Mouse (Mus musculus): ENCODE data around the gene Ccdc62. TPM values are rescaled to one million over a fixed set of nuclear protein-coding genes. Genes with fewer than 3 reads are reported as not detected.

The Ccdc62 gene
- total RNA-seq, 2 experiments from 2014 or later, result 3.8 to 4.1 TPM

DNA sequence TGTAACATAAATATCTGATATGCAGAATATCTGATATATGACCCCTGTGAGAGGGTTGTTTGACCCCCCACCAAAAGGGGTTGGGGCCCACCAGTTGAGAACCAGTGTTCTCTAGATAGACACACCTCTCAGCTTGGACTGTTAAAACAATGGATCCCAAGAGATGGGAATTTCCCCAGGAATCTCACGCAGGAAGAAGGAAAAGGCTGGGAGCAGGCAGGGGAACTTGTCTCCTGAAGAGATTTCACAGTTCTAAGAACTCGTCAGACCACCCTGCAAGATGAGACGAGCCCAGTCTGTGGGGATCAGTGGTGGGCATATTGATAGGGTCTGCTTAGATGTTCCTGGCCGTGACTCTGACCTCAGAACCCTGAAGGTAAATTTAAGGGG, 49.5 kb downstream of the Ccdc62 start:
- DNase-seq, result peak in 1 of 2 experiments; percentile 19

DNA sequence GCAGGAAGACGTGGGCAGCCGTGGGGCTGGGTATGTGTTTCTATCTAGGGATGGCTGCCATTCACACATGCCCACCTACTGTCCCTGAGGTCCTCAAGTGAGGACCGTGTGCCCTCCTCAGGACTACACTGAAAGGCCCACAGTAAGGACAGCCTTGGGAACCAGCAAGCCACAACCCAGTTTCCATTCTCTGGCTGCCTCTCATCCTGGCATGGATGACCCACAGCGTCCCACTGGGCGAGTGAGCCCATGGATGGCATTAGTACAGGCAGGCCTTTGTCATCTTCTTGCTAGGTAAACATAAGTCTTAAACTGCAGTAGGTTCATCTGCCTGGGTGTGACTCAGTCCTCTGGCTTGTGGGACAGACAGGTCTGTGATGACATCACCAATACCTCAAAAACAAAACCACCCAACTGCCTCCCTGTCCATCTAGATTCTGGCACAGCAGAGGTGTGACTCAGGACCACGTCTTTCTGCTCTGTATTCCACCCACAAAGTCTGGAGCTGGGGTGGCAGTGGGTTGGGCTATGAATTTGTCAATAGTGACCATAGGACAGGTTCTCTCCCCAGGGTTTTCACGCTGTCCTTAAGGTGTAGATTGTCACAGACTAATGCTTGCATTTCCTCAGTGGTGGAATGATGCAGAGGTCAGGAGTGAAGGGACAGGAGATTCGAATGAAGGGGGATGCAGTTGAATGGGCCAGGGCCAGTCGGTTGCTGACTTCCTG, 50.2 kb downstream of the Ccdc62 start:
- peak in 1 of 2 experiments; percentile 16 for DNase-seq

- DNase-seq, result peak; percentile 52 to 66
Measured at GRCm38 (mm10) chr5:123981250-123981554, 50.7 kb downstream of the Ccdc62 start.

DNA sequence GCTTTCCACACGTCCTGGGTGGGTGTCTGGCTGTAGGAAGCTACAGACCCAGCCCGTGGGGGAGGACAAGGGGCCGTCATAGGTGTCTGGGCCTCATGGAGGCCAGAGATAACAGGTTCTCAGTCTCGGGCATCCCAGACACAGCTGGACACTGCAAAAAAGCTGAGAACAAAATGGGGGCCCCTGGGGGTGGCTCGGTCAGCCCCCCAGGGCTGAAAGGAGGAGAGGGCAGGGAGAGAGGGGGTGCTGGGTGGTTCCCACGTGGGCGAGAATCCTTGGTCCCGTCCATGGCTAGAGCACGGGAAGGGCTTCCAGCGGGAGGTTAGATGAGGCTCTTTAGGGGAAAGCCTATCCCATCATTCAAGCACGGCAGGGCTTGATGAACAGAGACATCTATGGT, 52.4 kb downstream of the Ccdc62 start:
- DNase-seq, result no peak

DNA sequence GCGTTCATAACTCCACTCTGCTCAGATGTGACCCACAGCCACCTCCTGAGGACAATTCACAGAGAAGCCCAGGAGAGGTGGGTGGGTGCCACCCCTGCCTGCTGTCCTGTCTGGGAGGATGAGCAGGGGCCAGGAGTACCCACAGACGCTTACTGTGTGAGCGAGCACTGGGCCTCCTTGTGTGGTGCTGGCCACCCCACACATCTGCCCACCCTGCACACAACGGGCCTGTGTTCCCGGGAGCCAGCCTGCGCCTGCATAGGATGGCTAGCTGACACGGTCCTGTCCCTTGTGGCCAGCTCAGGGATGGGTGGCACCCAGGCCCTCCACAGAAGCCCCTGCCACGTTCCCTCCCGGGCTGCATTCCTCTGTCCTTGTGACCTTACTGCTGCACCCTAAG, 55.0 kb downstream of the Ccdc62 start:
- DNase-seq, result no peak

DNA sequence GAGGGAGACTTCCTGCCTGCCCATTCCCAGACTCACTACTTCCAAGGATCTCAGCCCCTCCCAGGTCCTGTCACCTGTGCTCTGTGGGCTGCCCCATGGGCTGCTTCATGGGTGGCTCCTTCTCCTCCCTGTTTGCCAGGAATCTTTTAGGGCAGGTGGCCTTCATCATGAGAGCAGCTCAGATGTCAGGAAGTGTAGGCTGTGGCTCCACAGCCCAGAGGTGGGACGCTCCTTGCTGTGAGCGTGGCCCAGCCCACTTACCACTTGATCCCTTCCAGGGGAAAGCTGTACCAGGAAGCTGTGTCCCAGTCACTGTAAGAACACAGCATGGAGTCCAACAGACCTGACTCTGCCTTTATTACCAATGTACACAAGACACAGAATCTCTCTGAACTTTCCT, 56.4 kb downstream of the Ccdc62 start:
- no peak for DNase-seq

DNA sequence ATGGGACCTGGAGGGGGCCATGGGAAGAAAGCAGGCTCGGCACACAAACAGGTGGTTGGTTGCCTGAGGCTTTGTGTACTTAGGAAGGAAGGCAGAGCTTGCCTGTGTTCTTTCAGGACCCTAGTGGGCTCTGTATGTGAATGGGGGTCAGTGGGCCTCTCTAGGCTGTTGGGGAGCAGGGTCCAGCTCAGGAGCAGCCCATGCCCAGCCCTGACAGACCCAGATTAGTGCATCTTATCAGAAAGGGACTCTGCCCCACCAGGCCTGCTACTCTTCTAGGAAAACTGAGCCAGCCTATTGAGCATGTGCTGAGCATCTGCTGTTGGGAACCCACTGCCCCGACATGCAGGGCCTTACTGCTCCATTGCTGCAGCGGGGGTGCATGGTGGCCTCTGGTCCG, 57.0 kb downstream of the Ccdc62 start:
- no peak for DNase-seq

DNA sequence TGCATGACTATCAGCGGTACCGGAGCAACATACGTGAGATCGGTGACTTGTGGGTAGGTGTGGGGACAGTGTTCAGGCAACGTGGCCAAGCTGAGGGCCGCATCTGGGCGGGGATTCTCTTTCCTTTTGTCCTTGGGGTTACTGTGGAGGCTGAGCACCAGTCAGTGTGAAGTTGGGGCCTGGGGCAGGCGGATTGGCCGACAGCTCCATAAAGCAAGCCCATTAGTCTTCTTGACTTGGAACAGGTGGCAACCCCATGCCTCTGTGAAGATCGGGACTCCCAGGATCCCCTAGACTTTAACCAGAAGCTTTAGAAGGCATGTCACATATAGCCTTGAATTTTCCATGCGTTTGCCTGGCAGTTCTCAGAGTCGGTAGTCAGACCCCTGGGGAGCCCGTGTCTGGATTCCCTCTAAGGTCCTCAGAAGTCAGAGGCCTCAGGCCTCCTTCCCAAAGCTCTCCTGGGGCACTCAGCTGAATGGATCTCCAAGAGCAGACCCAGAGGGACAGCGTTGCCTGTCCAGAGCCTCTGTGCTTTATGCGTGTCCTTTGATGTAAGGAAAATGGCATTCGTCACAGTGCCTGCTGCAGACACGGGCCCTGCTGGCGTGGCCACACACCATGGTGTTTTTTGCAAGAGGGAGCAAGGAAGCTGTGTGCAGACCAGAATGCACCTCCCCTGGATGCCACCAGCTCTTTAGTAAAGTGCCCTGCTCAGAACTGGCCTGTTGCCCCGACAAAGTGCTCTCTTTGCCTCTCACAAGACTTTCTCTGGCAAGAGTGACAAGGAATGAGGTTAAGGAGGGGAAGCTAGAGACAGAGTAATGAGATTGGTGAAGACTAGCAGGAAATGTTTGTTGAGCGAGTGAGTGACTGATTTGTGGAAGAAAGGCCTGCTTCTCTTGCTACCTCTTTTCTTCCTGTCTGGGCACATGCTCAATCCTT, 59.7 kb downstream of the Ccdc62 start:
- DNase-seq, result no peak

DNA sequence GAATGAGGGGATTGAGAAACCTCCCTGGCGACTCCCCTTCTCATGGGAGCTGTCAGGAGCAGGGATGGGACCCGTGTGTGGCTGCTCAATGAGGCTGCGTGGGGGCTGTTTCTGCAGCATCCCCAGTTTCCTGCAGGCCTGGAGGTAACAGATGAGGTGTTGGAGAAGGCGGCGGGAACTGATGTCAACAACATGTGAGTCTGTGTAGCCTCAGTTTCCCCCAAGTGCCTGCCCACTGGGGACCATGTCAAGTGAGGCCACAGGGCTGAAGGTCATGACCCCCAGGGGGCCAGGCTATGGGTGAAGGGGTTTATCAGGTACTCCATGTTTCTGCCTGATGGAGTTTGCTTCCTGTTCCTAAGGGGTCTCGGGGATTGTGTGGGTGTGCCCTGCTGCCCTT, 60.8 kb downstream of the Ccdc62 start:
- DNase-seq, result no peak

DNA sequence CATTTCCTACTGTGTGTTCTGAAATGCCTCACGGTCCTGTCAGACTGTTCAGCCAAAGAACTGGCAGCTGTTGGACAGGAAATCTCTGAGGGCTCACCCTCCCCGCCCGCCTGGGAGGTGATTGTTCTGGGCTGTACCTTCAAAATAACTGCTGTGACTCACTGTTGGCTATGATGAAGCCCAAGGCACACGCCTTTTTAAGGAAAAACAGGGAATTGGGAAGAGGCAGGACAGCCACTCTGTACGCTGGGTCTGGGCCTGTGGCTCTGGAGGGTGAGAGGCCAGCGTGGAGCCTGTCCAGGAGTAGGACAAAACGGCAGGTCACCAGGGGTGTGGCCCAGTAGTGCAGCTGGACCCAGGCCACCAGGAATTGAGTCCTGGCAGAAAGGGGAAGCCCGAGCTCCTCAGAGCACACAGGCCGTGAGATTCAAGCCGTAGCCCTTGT, 61.7 kb downstream of the Ccdc62 start:
- DNase-seq, result peak; percentile 83 to 93

DNA sequence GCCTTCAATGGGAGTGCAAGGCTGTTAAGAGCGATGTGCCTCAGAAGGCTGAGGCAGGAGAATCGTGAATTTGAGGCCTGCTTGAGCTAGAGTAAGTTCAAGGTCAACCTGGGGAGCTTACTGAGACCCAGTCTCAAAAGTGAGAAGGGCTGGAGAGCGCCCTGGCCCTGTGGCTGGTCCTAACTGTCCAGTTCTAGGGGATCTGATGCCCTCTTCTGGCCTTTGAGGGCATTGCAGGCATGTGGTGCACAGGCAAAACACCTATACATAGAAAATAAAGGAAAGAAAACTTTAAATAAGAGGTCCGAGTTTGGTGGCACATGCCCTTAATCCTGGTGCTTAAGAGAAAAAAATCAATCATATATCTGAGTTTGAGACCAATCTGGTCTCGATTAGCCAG, 62.3 kb downstream of the Ccdc62 start:
- peak; percentile 88 to 96 for DNase-seq

DNA sequence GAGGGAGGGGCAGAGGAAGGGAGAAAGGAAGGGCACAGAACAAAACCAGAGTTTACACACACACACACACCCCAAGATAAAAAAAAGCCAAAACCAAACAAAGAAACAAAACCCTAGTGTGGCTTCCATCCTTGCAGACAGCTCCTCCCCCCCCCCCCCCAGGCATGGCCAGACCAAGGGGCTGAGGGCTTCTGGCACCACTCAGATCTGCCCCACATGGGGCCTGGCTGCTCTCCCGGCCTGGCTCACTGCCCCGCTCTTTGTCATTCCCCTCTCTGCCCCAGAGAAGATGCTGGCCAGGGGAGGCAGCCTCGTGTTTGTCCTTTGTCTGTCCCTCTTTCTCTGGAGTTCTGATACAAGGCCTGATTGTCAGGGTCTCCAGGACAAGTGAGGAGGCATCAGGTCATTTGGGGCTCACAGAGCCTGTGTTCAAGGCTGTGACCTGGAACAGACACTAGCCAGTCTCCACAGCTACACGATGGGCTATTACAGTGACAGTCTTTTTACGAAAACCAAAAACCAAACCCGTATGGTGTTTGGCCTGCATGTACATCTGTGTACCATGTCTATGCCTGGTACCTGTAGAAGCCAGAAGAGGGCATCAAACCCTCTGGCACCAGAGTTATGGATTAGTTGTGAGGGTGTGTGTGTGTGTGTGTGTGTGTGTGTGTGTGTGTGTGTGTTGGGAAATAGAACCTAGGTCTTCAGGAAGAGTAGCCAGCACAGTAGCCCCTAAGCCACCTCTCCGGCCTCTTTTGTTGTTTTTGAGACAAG, 63.0 kb downstream of the Ccdc62 start:
- DNase-seq, result peak; percentile 76

DNA sequence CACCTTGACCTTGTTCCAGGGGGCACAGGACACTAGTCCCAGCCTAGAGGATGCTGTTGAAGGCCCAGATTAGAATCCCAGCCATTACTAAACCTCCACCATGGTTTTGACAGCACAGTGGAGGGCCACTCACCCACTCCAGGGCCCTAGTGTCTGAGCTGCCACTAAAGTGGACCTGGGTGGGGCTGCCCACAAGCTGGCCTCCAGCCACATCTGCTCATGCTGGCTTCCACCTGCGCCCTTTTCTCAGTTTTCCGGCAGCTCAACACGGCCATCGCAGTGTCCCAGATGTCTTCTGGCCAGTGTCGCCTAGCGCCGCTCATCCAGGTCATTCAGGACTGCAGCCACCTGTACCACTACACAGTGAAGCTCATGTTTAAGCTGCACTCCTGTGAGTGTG, 64.0 kb downstream of the Ccdc62 start:
- DNase-seq, result no peak

- DNase-seq, result no peak
Measured at GRCm38 (mm10) chr5:123995388-123995787, 64.9 kb downstream of the Ccdc62 start.

DNA sequence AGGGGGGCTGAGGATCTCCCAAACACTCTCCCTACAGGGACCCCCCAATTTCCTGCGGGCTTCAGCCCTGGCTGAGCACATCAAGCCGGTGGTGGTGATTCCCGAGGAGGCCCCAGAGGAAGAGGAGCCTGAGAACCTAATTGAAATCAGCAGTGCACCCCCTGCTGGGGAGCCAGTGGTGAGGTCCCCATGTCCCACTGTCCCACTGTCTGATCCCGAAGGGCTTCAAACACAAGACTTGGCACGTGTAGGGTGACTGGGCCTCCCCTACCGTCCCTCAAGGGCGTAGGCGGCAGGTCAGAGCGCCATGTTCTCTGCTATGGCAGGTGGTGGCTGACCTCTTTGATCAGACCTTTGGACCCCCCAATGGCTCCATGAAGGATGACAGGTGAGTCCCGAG, 65.7 kb downstream of the Ccdc62 start:
- DNase-seq, result peak in 1 of 2 experiments; percentile 41

GRCm38 (mm10) chr5:123996695-123997094, 66.2 kb downstream of the Ccdc62 start:
- no peak for DNase-seq

DNA sequence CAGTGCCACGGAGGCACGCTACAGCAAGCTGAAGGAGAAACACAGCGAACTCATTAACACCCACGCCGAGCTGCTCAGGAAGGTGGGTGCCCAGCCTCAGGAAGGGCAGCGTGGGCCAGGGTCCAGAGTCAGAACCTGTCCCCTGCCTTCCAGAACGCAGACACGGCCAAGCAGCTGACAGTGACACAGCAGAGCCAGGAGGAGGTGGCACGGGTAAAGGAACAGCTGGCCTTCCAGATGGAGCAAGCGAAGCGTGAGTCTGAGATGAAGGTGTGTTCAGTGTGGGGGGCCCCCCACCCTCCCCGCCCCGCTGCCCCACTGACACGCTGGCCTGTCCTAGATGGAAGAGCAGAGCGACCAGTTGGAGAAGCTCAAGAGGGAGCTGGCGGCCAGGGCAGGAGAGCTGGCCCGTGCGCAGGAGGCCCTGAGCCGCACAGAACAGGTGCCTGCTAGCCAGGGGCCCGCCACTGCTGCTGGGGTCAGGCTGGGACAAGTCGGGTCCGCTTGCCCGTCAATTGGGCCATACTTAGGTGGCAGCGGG, 66.8 kb downstream of the Ccdc62 start:
- DNase-seq, result no peak

GRCm38 (mm10) chr5:123997811-123998210, 67.3 kb downstream of the Ccdc62 start:
- no peak for DNase-seq

GRCm38 (mm10) chr5:123998370-123998769, 67.9 kb downstream of the Ccdc62 start:
- no peak for DNase-seq

GRCm38 (mm10) chr5:124000824-124001223, 70.3 kb downstream of the Ccdc62 start:
- peak; percentile 86 to 98 for DNase-seq

- DNase-seq, result no peak
Measured at GRCm38 (mm10) chr5:124001274-124001673, 70.8 kb downstream of the Ccdc62 start.

- peak; percentile 34 to 65 for DNase-seq
Measured at GRCm38 (mm10) chr5:124002876-124003275, 72.4 kb downstream of the Ccdc62 start.
